Mouse (Mus musculus) fat pad, adult 2 months (tissue): ENCODE measurements at regions not wholly inside any gene's neighbourhood (a gene's known extent, or its start where the extent isn't known, plus 50 kb on each side); places are given as distances from the start of the nearest gene placed in this dataset.

Source experiments
- DNase-seq: peaks from one replicate; pipeline ENCODE4 v3.0.0-alpha.2; 2011; ENCODE audit warnings: low read depth, low spot score; ENCODE audit errors: extremely low read depth

GRCm38 (mm10) chr3:23127134-23127533 lies 1050.7 kb downstream of the Tbl1xr1 start:
- DNase-seq: no peak

- no peak for DNase-seq
Measured at GRCm38 (mm10) chr3:23135551-23135950, 1059.1 kb downstream of the Tbl1xr1 start.

- no peak for DNase-seq
Measured at GRCm38 (mm10) chr3:23138932-23139331, 1062.5 kb downstream of the Tbl1xr1 start.

GRCm38 (mm10) chr3:23164828-23165450 lies 1088.5 kb downstream of the Tbl1xr1 start:
- no peak for DNase-seq

GRCm38 (mm10) chr3:23183393-23183792 lies 1106.9 kb downstream of the Tbl1xr1 start:
- no peak for DNase-seq

GRCm38 (mm10) chr3:23188479-23188878 lies 1112.0 kb downstream of the Tbl1xr1 start:
- no peak for DNase-seq

- no peak for DNase-seq
Measured at GRCm38 (mm10) chr3:23200056-23200455, 1123.6 kb downstream of the Tbl1xr1 start.

GRCm38 (mm10) chr3:23214427-23214826 lies 1138.0 kb downstream of the Tbl1xr1 start:
- DNase-seq: no peak

GRCm38 (mm10) chr3:23216754-23217153 lies 1140.3 kb downstream of the Tbl1xr1 start:
- no peak for DNase-seq

- no peak for DNase-seq
Measured at GRCm38 (mm10) chr3:23248291-23248690, 1171.8 kb downstream of the Tbl1xr1 start.

GRCm38 (mm10) chr3:23252180-23252579 lies 1175.7 kb downstream of the Tbl1xr1 start:
- no peak for DNase-seq

GRCm38 (mm10) chr3:23298818-23299217 lies 1222.4 kb downstream of the Tbl1xr1 start:
- DNase-seq: no peak

- no peak for DNase-seq
Measured at GRCm38 (mm10) chr3:23334216-23334615, 1257.8 kb downstream of the Tbl1xr1 start.

- no peak for DNase-seq
Measured at GRCm38 (mm10) chr3:23334958-23335357, 1258.5 kb downstream of the Tbl1xr1 start.

GRCm38 (mm10) chr3:23374341-23374740 lies 1297.9 kb downstream of the Tbl1xr1 start:
- DNase-seq: no peak

GRCm38 (mm10) chr3:23404877-23405276 lies 1328.4 kb downstream of the Tbl1xr1 start:
- no peak for DNase-seq

- DNase-seq: peak; percentile 79
Measured at GRCm38 (mm10) chr3:23409431-23409830, 1333.0 kb downstream of the Tbl1xr1 start.

- DNase-seq: no peak
Measured at GRCm38 (mm10) chr3:23426956-23427355, 1350.5 kb downstream of the Tbl1xr1 start.

GRCm38 (mm10) chr3:23435016-23435415 lies 1358.6 kb downstream of the Tbl1xr1 start:
- DNase-seq: no peak

- no peak for DNase-seq
Measured at GRCm38 (mm10) chr3:23457720-23458119, 1381.3 kb downstream of the Tbl1xr1 start.

GRCm38 (mm10) chr3:23499889-23500288 lies 1423.4 kb downstream of the Tbl1xr1 start:
- DNase-seq: no peak

- DNase-seq: no peak
Measured at GRCm38 (mm10) chr3:23547546-23547945, 1471.1 kb downstream of the Tbl1xr1 start.

- no peak for DNase-seq
Measured at GRCm38 (mm10) chr3:23564340-23564739, 1487.9 kb downstream of the Tbl1xr1 start.
